Mouse (Mus musculus) kidney, adult 2 months (tissue): ENCODE measurements around the gene Sar1b.

Experiments used
- CTCF ChIP-seq: fragments of 200-500 bp; conservative IDR thresholded peaks from 2 replicates; pipeline ENCODE4 v1.5.1; 2011; ENCODE audit warnings: low read depth, mild to moderate bottlenecking, control low read depth, low read length, moderate library complexity, mixed read lengths; ENCODE audit not compliant: insufficient read depth, insufficient read length
- POLR2A ChIP-seq: fragments of 200-500 bp; IDR thresholded peaks from one replicate; pipeline ENCODE4 v1.6.1; 2011; ENCODE audit warnings: low read depth, low read length, control low read depth

DNA sequence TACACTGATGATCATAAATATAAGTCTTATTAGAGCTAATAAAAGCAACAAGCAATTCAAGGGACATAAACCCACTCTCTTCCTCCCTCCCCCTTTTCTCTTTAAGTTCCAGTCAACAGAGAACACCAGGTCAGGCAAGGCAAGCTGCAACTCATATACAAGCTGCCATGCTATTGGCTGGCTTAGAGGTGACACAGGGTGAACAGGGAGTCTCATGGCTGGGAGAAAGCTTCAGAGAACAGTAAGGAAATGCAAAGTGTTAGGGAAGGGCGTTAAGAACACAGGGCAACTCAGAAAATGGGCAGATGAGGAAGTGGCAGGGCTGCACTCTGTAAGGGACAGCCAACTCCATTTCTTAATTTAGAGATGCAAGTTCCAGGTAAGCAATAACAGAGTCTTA lies 30.6 kb upstream of the Sar1b start:
- TF ChIP-seq CTCF = no peak
- no peak for TF ChIP-seq POLR2A
